Mouse (Mus musculus) T-helper 1 cell (primary cell): ENCODE measurements around the gene Espn.

ENCODE experiments used
- in situ Hi-C: fragments of 300-600 bp; cut with MboI, MseI; formaldehyde crosslinking; loops from one replicate; pipeline ENCODE4 v1.15.1; 2025; ENCODE audit warnings: high pct_unique_total_duplicates

Gene Espn

DNA sequence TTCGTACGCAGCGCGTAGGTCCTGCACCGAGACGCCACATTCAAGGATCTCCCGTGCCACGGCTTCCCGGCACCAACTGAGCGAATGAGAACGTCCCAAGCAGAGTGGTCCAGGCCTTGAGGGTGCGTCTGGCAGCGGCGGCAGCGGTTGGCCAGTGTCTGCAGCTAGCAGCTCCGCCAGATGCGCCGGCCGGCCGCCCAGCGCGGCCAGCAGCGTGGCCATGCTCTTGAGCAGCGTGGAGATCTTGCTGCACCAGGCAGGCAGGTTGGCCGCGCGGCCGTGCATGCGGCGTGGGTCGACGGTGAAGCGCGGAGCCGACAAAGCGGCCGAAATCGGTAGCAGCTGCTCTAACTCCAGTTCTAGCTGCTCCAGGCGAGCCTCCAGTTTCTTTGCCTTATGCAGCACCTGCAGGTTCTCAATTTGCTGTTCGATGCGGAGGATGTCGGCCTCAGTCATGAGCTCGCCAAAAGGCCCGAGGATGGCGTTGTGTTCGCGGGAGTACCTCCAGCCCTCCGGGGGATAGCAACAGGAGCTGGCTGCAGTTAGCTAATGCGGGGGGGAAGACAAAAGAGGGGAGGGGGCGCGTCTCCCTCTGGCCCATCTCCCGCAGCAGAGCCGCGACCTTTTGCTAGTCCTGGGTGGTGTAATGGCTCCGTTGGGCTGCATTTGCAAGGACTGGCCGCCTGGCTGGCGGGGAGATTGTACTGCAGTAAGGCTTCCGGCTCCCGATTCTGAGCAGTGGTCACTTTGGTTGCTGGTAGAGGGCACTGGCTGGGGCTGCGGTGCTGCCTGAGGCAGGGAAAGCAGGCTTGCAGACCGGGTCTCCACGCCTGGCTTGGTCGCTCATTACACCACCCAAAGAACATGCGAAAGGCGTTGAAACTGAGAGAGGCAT, 25.9 kb downstream of the Espn start:
- in situ Hi-C loops, result no loop called here

DNA sequence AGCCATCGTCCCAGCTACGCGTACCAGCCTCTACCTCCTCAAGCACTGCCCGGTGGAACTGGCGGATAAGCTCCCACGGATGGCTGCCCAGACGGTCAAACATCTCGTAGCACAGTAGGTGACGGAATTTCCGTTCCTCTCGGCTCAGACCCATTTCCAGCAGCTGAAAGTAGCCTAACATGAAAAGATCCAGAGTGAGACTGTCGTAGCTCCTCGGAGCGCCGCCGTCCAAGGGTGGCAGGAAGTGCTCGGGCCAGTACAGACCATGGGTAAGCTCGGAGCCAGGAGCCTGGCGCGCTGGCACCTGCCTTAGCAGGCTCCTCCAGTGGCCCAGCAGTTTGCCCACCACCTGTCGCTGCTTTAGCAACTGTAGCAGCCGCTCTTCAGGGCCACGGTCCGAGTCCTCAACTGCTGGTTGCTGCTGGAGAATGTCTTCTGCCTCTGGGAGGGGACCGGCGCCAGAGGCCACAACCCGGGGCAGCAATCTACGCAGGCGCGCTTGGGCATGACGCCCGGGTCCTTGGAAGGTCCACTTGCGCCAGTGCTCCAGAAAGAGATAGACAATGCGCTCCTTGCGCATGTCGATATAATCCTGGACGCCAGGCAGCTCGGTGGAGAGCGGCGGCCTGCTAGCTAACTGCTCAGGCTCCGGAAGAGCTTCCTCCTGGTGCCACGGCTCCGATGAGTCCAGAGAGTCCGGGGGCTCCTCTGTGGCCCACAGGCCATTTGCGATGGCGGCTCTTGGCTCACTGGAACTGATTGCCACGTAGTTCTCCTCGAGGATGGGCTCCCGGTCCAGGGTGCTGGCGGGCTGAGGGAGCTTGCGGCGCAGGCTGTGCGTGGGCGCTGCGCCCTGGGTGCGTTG, 26.8 kb downstream of the Espn start:
- in situ Hi-C loops, result no loop called here

DNA sequence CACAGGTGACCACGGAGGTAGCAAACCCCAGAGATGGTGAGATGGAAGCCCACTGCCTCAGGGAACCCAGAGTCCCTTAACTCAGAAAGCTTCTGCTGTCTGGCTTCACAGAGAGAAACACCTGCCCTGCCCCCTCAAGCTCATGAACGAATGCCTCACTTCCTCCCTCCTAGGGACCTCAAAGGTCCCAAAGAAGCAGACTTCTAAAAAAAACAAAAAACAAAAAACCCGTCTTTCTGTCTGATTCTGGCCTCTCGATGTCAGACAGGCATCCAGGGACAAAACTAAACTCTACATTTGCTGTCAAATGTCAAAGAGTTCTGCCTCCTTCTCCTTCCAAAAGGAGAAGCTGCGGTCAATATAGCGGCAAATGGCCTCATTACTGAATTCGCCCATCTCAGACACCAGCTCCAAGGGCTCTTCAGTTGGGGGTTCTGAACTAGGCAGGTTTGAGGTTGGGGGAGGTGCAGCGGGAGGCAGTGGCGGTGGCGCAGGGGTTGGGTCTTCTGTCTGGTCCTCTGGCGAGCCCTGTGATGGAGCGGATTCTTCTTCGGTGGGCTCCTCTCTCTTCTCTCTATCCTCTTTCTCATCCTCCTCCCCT, 27.7 kb downstream of the Espn start:
- in situ Hi-C loops, result no loop called here

DNA sequence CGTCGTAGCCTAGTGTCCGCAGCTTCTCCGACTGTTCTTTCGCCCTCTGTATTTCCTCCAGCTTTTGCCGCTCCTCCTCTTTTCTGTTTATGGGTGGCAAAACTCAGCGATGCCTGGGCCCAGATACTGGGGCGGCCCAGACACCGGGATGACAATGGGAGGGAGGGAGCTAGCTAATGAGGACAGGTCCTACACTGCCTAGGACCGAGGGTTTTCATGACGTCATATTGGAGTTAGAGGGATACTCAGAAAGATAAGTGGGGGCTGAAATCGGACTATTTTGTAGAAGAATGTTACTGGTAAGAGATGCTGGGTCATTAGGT, 31.0 kb downstream of the Espn start:
- in situ Hi-C loops, result no loop called here

DNA sequence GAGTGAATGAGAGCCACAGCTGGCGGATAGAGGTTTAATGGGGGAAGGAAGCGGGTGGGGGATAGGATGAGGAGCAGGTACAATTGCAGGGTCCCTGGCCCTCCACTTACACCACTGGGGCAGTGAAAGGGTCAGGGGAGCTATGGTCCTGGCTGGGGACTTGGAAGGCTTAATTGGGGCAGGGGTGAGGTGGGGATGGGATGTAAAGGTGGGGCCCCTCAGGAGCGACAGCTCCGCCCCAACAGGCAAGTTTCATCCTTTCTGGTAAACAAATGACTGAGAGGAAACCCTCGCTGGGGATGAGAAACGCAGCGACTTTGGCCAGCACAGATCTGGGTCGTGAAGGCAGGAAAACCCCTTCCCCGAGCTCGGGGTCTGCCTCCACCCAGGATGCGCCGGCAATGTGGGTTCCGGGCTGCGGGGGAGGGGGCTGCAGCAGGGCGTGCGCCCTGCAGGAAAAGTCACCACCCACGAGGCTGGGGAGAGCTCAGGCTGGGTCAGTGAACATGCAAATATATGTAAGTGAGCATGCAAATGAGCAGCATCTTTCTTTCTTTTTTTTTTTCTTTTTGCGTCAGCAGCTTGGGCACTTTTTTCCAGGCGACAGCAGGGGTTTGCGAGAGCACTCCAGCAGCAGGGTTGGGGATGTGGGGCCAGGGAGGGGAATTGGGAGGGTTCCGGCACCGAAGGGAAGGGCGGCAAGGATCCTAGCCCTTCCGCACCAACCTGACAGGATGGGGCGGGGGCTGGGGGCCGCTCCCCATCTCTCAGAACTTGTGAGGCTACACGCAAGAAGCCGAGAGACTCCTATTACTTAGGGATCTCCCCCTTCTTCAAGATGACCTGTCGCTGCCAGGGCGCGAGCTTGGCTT, 31.6 kb downstream of the Espn start:
- in situ Hi-C loops, result no loop called here

DNA sequence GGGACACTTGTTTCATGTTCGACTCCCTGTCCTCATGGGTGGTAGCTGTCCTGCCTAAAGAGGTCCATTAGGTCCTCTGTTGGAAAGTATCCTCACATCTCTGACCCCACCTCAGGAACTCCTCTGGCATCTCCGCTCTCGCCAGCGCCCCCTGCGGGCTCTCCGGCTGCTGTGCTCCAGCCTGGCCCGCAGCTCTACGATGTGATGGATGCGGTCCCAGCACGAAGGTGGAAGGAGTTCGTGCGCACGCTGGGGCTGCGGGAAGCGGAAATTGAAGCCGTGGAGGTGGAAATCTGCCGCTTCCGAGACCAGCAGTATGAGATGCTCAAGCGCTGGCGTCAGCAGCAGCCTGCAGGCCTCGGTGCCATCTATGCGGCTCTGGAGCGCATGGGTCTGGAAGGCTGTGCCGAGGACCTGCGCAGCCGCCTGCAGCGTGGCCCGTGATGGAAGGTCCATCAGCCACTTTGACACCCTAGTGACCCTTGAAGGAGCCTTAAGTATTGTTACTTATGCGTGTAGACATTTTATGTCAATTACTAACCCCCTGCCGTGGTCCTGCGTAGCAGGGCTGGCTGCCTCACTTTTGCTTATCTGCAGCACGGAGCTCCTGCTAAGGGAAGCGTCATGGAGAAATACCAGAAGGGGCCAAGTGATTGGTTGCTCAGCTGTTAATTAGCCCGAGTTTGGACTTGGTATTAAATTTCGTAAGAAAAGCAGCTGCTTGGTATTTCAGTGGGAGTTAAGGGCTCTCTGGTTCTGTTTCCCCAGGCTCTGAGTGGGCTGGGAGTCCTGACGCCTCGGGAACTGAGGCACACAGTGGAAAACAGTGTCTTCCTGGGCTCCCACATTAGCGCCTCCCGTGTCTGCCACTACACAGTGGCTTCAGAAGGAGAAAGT, 32.5 kb downstream of the Espn start:
- in situ Hi-C loops, result loop anchor here (5.0 kb wide), 1 partner anchor 82 kb away; the partner anchor contains the start of genes Nol9 and Tas1r1

DNA sequence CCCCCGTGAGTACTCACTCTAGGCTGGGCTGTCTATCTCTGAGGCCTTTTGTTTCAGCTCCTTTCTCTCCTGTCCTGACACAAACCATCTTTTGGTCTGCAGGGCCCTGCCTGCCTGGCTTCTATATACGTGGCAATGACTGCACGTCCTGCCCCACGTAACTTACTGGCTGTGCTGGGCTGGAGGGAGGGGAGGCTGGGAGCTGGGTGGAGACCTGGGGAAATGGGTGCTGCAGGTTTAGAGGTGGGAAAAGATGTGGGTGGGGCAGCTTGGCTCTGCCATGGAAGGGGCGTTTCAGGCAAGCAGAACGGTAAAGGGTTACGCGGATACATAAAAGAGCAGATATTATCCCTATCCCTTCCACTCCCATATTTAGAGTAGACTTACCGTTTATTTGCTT, 34.6 kb downstream of the Espn start:
- in situ Hi-C loops, result loop anchor here (5.0 kb wide), 1 partner anchor 80 kb away; the partner anchor contains the start of genes Nol9 and Tas1r1

DNA sequence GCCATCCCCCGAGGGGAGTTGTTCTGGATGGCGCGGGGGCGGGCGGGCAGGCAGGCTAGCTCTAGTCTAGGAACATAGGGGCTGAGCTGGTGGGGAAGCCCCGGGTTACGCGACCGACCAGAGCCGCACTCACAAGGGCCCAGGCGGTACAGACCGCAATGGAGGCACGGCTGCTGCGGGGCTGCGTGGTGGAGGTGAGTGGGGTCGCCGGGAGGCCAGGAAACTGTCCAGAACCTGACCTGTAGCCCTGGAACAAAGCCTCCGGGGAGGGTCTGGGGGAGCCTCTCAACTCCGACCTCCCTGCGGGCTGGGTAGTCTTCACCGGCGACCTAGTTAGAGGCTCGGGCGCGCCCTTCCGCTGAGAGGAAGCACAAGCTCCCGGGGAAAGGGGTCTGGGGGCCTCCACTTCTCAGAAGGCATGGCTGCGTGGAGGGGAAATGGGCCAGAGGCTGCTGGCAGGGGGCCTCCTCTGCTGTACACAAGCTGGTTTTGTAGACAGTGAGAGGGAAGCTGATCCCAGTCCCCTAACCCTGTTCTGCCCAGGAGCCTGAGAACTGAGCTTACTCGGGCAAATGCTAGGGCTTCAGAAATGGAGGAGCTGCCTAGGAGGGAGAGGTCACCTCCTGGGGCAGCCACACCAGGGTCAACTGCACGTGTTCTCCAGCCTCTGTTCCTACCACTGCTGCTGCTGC, 36.1 kb downstream of the Espn start, which contains the start of gene Tnfrsf25:
Gene Tnfrsf25, plus strand, starts transcription at position 14 of the 692 bp plus-strand sequence.
- in situ Hi-C loops, result loop anchor here (5.0 kb wide), 1 partner anchor 79 kb away; the partner anchor contains the start of genes Nol9 and Tas1r1

DNA sequence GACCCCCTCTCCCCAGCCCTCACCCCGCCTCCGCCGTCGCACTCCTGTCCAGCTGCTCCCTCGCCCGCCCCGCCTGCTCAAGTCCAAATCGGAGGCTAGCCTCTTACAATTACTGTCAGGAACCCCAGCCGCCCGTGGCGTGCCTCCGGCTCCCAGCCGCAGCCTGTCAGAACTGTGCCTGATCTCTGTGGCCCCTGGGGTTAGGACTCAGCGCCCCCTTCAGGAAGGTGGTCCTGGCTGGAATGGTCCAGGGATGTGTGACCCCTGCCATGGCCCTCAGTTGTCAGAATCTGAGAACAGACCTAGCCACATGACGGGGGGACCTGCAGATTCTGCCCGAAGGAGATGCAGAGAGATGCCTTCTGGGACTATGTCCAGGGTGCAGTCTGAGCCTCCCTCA, 38.1 kb downstream of the Espn start:
- in situ Hi-C loops, result no loop called here

DNA sequence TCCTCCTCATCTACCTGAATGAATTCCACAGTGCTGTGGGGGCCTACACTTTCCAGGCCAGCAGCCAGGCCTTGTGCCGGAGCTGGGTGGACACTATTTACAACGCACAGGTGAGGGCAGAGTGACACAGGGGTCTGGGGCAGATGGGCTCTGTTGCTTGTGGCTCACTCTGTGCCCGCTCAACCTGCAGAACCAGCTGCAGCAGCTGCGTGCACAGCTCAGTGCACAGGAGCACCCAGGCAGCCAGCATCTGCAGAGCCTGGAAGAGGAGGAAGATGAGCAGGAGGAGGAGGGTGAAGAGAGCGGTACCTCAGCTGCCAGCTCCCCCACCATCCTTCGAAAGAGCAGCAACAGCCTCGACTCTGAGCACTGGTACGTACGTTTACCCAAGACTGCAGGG, 39.8 kb downstream of the Espn start:
- in situ Hi-C loops, result no loop called here

DNA sequence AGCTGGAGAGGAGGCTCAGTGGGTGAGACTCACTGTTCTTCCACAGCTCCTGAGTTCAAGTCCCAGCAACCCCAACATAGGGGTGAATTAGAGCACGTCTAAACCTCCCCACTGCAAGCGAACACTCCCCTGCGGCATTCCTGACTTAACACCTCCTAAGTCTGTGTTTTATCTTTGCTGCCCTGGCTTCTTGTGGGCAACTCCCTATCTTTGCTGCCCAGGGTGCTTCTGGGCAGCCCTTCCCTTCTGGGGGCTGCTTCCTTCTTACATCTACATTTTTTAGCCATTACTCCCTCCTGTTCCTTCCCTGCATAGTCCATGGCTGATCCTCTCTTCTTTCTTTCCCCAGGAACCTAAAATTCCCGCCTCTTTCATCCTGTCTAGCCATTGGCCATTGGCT, 41.5 kb downstream of the Espn start:
- in situ Hi-C loops, result no loop called here

DNA sequence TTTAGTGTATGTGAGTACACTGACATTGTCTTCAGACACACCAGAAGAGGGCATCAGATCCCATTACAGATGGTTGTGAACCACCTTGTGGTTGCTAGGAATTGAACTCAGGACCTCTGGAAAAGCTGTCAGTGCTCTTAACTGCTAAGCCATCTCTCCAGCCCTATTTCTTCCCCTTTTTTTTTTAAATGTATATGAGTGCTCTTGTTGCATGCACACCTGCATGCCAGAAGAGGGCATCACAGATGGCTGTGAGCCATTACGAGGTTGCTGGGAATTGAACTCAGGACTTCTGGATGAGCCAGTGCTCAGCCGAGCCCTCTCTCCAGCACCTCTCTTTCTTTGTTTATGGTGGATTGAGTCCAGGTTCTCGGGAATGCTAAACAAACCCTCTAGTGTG, 42.7 kb downstream of the Espn start:
- in situ Hi-C loops, result no loop called here

DNA sequence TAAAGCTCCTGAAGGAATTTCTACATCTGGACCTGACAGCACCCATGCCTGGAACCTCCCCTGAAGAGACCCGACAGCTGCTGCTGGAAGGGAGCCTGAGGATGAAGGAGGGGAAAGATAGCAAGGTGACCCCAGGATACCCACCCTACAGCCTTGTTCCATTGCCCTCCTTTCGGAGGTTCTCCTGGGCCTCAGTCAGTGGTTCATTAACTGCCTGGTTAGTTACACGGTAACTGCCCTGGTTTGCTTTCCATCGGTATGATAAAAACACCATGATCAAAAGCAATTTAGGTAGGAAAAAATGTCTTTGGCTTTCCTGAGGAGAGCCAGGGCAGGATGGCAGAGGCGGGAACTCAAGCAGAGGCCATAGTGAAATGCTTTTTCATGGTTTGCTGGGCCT, 43.5 kb downstream of the Espn start:
- in situ Hi-C loops, result no loop called here

DNA sequence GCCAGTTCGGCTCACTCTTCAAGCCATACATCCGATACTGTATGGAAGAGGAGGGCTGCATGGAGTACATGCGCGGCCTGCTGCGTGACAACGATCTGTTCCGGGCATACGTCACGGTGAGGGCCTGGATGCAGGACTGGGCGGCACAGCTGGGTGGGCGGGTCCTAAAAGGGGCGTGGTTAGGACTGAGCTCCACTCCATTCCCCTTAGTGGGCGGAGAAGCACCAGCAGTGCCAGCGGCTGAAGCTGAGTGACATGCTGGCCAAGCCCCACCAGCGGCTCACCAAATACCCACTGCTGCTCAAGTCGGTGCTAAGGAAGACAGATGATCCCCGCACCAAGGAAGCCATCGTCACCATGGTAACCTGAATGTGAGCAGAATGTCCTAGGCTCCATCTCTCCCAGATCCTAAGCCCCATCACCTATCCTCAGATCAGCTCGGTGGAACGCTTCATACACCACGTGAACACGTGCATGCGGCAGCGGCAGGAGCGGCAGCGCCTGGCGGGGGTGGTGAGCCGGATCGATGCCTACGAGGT, 44.1 kb downstream of the Espn start:
- in situ Hi-C loops, result no loop called here

DNA sequence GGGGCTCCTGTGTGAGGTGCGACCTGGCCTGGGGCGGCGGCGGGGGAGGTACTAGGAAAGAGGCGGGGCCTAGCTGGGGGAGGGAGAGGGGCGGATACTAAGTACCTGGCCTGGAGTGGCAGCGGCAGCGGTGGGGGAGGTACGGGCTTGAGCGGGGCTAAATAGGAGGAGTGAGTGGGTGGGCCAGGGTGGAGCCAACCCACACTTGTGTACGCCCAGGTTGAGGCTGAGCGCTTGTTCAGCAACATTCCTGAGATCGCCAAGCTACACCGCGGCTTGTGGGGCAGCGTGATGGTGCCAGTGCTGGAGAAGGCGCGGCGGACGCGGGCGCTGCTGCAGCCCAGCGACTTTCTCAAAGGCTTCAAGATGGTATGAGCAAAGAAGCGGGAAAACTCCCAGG, 44.7 kb downstream of the Espn start:
- in situ Hi-C loops, result no loop called here

DNA sequence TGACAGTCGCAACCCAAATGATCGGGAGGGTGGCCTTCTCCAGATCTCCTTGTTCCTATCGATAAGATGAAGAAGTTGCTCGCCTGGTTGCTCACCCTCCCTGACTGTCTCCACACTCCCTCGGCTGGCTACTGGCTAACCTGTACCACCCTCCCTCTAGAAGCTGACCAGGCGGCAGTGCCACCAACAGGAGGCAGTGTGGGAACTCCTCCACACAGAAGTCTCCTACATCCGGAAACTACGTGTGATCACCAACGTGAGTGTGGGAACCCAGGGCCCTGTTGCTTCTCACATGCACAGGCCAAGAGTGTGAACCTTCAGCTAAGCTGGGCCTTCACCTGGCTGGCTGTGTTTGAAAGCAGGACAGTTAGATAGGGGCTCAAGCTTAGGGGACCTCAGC, 45.4 kb downstream of the Espn start:
- in situ Hi-C loops, result no loop called here

DNA sequence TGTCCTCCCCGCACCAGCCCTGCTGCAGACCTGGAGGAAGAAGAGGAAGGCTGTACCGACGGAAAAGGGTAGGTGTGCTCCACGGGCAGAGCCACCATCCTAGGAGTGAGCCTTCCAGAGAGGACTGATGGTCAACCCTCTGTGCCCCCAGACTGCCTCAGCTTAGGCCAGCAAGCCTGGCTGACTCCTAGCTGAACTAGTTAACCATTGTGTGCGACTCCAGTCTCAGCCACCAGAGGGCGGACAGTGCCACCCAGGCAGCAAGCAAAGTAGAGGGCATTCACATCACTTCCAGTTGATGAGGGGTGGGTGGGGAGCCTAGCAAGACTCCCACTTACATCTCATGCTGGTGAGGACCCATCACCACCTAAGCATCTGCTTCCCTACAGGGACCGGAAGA, 49.1 kb downstream of the Espn start:
- in situ Hi-C loops, result no loop called here

DNA sequence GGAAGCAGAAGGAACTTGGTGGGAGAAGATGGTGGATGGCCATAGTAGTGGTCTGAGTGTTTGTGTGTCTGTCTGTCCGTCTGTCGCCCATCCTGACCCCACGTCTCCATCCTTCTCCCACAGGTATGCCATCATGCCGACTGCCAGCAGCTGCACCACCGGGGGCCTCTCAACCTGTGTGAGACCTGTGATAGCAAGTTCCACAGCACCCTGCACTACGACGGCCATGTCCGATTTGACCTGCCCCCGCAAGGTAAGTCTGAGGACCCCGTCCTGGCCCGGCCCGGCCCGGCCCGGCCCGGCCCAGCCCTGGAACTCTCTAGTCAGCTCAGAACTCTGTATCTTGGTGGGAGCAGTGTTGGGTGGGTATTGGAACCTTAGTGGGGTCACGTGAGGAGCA, 50.2 kb downstream of the Espn start:
- in situ Hi-C loops, result no loop called here

DNA sequence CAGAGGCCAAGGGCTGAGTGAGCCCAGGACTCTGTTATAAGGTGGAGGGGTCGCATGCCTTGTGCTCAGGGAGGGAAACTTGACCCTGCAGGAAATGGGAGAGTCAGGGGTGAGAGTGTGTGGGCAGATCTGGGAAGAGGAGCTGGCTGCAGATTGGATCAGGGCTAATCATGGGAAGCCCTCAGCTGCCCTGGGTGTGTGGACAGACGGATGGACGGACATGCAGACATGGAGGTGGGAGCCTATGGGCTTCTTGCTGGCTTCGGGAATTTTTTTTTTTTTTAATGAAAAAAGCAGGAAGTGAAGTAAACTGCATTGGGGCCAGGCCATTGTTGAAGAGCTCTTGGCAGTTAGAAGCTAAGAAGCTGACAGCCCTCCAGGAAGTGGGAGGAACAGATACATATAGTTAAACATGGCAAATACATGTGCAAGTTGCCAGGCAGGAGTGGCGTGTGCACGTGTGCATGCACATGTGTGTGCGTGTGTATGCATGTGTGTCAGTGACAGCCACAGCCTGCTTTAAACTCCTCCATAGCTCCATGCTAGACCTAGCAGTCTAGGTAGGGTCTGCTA, 51.0 kb downstream of the Espn start:
- in situ Hi-C loops, result no loop called here
